Mouse (Mus musculus) embryonic facial prominence, embryonic 10.5 days (tissue): Measurements from ENCODE around the gene Ttll9. TPM values are rescaled to one million over a fixed set of nuclear protein-coding genes. Genes with fewer than 3 reads are reported as not detected.
A peak's percentile ranks its signal among the peaks of the same experiment; 100 is the strongest.

Experiments used
- DNase-seq: peaks from one replicate; pipeline ENCODE4 v3.0.0-alpha.2; 2017; ENCODE audit warnings: low spot score
- H3K27ac ChIP-seq: fragments of 300-500 bp; sonication (generic); replicated peaks from 2 replicates; pipeline ENCODE4 v1.5.1; 2016; ENCODE audit warnings: mild to moderate bottlenecking
- H3K27me3 ChIP-seq: fragments of 300-500 bp; sonication (generic); replicated peaks from 2 replicates; pipeline ENCODE4 v1.6.1; 2016; ENCODE audit warnings: low read depth, mild to moderate bottlenecking; ENCODE audit not compliant: poor library complexity, severe bottlenecking
- H3K36me3 ChIP-seq: fragments of 300-500 bp; sonication (generic); replicated peaks from 2 replicates; pipeline ENCODE4 v1.6.1; 2016; ENCODE audit warnings: mild to moderate bottlenecking, moderate library complexity
- H3K4me1 ChIP-seq: fragments of 300-500 bp; sonication (generic); 2 replicates; pipeline ENCODE4 v1.6.1; 2016
- H3K4me3 ChIP-seq: fragments of 300-500 bp; sonication (generic); 2 replicates; pipeline ENCODE4 v1.5.1; 2016; ENCODE audit warnings: mild to moderate bottlenecking, moderate library complexity
- H3K9me3 ChIP-seq: fragments of 300-500 bp; sonication (generic); 2 replicates; pipeline ENCODE4 v1.6.1; 2016; ENCODE audit warnings: mild to moderate bottlenecking
- WGBS: fragments of 180-500 bp; shearing (Covaris S2); methylation state at CpG from one replicate; pipeline ENCODE4 v1.1.7; 2016; 5-methylcytosine and 5-hydroxymethylcytosine counted together
- polyA plus RNA-seq: library from polyadenylated mRNA; unstranded; fragments of >200 nt; fragmentation: Nextera tagmentation; extraction: Ambion mirVana; gene quantifications from 2 replicates; pipeline ENCODE4 v1.2.1, GENCODE M21; 2016

Ttll9 gene
- 1.3 and 1.8 TPM in 2 replicates for polyA plus RNA-seq

GRCm38 (mm10) chr2:152962091-152962793, at the start of gene Ttll9:
Ttll9 (plus strand) TSS chr2:152962485.
- H3K4me1 ChIP-seq: peaks cover 9% of the 10 kb centered on the region; the same call in 1 of the 2 replicates
- peak within 1 kb of the TSS; percentile 73 for H3K27ac ChIP-seq
- H3K27me3 ChIP-seq: peaks cover 8% of the 10 kb centered on the region; the same call in 1 of the 2 replicates
- peak within 1 kb of the TSS; percentile 58 for H3K4me3 ChIP-seq
- DNase-seq: peak; percentile 85
- WGBS: 2% methylated on average over 34 of the region's 34 CpGs
- no peaks in the 10 kb centered on the region for H3K36me3 ChIP-seq
- H3K9me3 ChIP-seq: no peaks in the 10 kb centered on the region

- Histone ChIP-seq H3K4me1 (peaks cover 48% of the 10 kb centered on the region), H3K4me3 (no peak overlapping the region), H3K36me3 (no peaks in the 10 kb centered on the region), H3K9me3 (no peaks in the 10 kb centered on the region), H3K27me3 (peaks cover 71% of the 10 kb centered on the region), H3K27ac (no peak overlapping the region)
- DNase-seq: no peak
- 19% methylated on average over 7 of the region's 7 CpGs for WGBS
Observed at GRCm38 (mm10) chr2:152913471-152913870, 48.8 kb upstream of the Ttll9 start.

GRCm38 (mm10) chr2:152914310-152915120, 47.8 kb upstream of the Ttll9 start:
- Histone ChIP-seq H3K36me3 (no peaks in the 10 kb centered on the region), H3K27ac (no peak overlapping the region), H3K27me3 (peaks cover 75% of the 10 kb centered on the region), H3K9me3 (no peaks in the 10 kb centered on the region), H3K4me1 (peaks cover 53% of the 10 kb centered on the region), H3K4me3 (peak overlapping the region; percentile 42)
- 5% methylated on average over 18 of the region's 18 CpGs for WGBS
- peak; percentile 88 for DNase-seq

GRCm38 (mm10) chr2:152915453-152915852, 46.8 kb upstream of the Ttll9 start:
- WGBS: 69% methylated on average over 4 of the region's 4 CpGs
- peaks cover 66% of the 10 kb centered on the region for H3K27me3 ChIP-seq
- H3K4me3 ChIP-seq: no peak overlapping the region
- no peaks in the 10 kb centered on the region for H3K9me3 ChIP-seq
- no peaks in the 10 kb centered on the region for H3K36me3 ChIP-seq
- H3K27ac ChIP-seq: no peak overlapping the region
- H3K4me1 ChIP-seq: peaks cover 53% of the 10 kb centered on the region
- no peak for DNase-seq

GRCm38 (mm10) chr2:152916111-152916510, 46.2 kb upstream of the Ttll9 start:
- 47% methylated on average over 5 of the region's 5 CpGs for WGBS
- H3K4me3 ChIP-seq: no peak overlapping the region
- H3K4me1 ChIP-seq: peaks cover 50% of the 10 kb centered on the region
- H3K9me3 ChIP-seq: no peaks in the 10 kb centered on the region
- no peak overlapping the region for H3K27ac ChIP-seq
- no peak for DNase-seq
- H3K27me3 ChIP-seq: peaks cover 59% of the 10 kb centered on the region
- H3K36me3 ChIP-seq: no peaks in the 10 kb centered on the region

GRCm38 (mm10) chr2:152917671-152918070, 44.6 kb upstream of the Ttll9 start:
- no peak overlapping the region for H3K4me3 ChIP-seq
- H3K9me3 ChIP-seq: no peaks in the 10 kb centered on the region
- peaks cover 54% of the 10 kb centered on the region for H3K4me1 ChIP-seq
- 66% methylated on average over 9 of the region's 9 CpGs for WGBS
- H3K27me3 ChIP-seq: peaks cover 44% of the 10 kb centered on the region
- DNase-seq: no peak
- no peaks in the 10 kb centered on the region for H3K36me3 ChIP-seq
- H3K27ac ChIP-seq: no peak overlapping the region

GRCm38 (mm10) chr2:152922376-152922775, 39.9 kb upstream of the Ttll9 start:
- Histone ChIP-seq H3K27ac (peak overlapping the region; percentile 76), H3K4me3 (no peak overlapping the region), H3K4me1 (peaks cover 73% of the 10 kb centered on the region), H3K27me3 (0 out of 2 replicates have a peak, but pooled peaks cover 11% of the 10 kb centered on the region), H3K9me3 (no peaks in the 10 kb centered on the region), H3K36me3 (no peaks in the 10 kb centered on the region)
- DNase-seq: peak; percentile 70
- 26% methylated on average over 7 of the region's 7 CpGs for WGBS

GRCm38 (mm10) chr2:152923621-152924020, 38.7 kb upstream of the Ttll9 start:
- H3K9me3 ChIP-seq: no peaks in the 10 kb centered on the region
- H3K27ac ChIP-seq: peak overlapping the region; percentile 90
- no peaks in the 10 kb centered on the region for H3K36me3 ChIP-seq
- H3K4me1 ChIP-seq: peaks cover 73% of the 10 kb centered on the region
- DNase-seq: no peak
- WGBS: 69% methylated on average over 3 of the region's 3 CpGs
- no peak overlapping the region for H3K4me3 ChIP-seq
- H3K27me3 ChIP-seq: 0 out of 2 replicates have a peak, but pooled peaks cover 5% of the 10 kb centered on the region

- DNase-seq: no peak
- H3K9me3 ChIP-seq: no peaks in the 10 kb centered on the region
- H3K27ac ChIP-seq: peak overlapping the region; percentile 90
- 51% methylated on average over 8 of the region's 8 CpGs for WGBS
- H3K4me1 ChIP-seq: peaks cover 74% of the 10 kb centered on the region
- 0 out of 2 replicates have a peak overlapping the region, but pooled peaks have one; percentile 5 for H3K4me3 ChIP-seq
- H3K36me3 ChIP-seq: no peaks in the 10 kb centered on the region
- no peaks in the 10 kb centered on the region for H3K27me3 ChIP-seq
Observed at GRCm38 (mm10) chr2:152924128-152924527, 38.2 kb upstream of the Ttll9 start.

GRCm38 (mm10) chr2:152924543-152924942, 37.7 kb upstream of the Ttll9 start:
- DNase-seq: no peak
- no peaks in the 10 kb centered on the region for H3K36me3 ChIP-seq
- 86% methylated on average over 5 of the region's 5 CpGs for WGBS
- H3K4me3 ChIP-seq: no peak overlapping the region
- H3K9me3 ChIP-seq: no peaks in the 10 kb centered on the region
- H3K27me3 ChIP-seq: no peaks in the 10 kb centered on the region
- H3K27ac ChIP-seq: peak overlapping the region; percentile 90
- H3K4me1 ChIP-seq: peaks cover 75% of the 10 kb centered on the region

- Histone ChIP-seq H3K4me3 (0 out of 2 replicates have a peak overlapping the region, but pooled peaks have one; percentile 19), H3K27me3 (0 out of 2 replicates have a peak, but pooled peaks cover 5% of the 10 kb centered on the region), H3K27ac (peak overlapping the region; percentile 90), H3K36me3 (no peaks in the 10 kb centered on the region), H3K9me3 (no peaks in the 10 kb centered on the region), H3K4me1 (peaks cover 82% of the 10 kb centered on the region)
- peak; percentile 89 for DNase-seq
- WGBS: 39% methylated on average over 11 of the region's 11 CpGs
Observed at GRCm38 (mm10) chr2:152925189-152925872, 37.0 kb upstream of the Ttll9 start.

GRCm38 (mm10) chr2:152926896-152927295, 35.4 kb upstream of the Ttll9 start:
- Histone ChIP-seq H3K4me1 (peaks cover 95% of the 10 kb centered on the region), H3K9me3 (no peaks in the 10 kb centered on the region), H3K4me3 (no peak overlapping the region)

More at GRCm38 (mm10) chr2:152926896-152927295, 35.4 kb upstream of the Ttll9 start:
- WGBS: 53% methylated on average over 9 of the region's 9 CpGs
- no peak for DNase-seq
- Histone ChIP-seq H3K36me3 (no peaks in the 10 kb centered on the region), H3K27ac (peak overlapping the region; percentile 90), H3K27me3 (0 out of 2 replicates have a peak, but pooled peaks cover 7% of the 10 kb centered on the region)
